ENCODE assay signal across 15 mouse cellular contexts in genomic region chr3:149043901-149044300, GRCm38 (mm10).
"Had no signal": no experiment of that assay in that cellular context is flagged by ENCODE, and none has a peak within 500 bp of the region (broad histone marks: within the 10 kb centered on the region; RNA-seq: fewer than 3 reads in every experiment).

No protein-coding gene starts in this region.

- H3K27ac ChIP-seq: kidney, embryonic 15.5 days; liver, embryonic 13.5 days; lung, embryonic 15.5 days; macrophage; midbrain, embryonic 12.5 days had no signal

- H3K4me1 ChIP-seq: liver, embryonic 13.5 days; megakaryocyte, embryonic 14.5 days had no signal

- H3K4me2 ChIP-seq: kidney, embryonic 15.5 days; liver, embryonic 13.5 days; lung, embryonic 15.5 days; midbrain, embryonic 12.5 days had no signal

- DNase-seq: left cerebral cortex, postnatal 4 days; liver, embryonic 13.5 days; liver, postnatal 0 days; lung, postnatal 14 days; right cerebral cortex, postnatal 4 days; spleen, adult 18-20 months; thymus, adult 18-20 months; thymus, postnatal 14 days had no signal

- H3K36me3 ChIP-seq: kidney, embryonic 15.5 days; liver, embryonic 13.5 days; lung, embryonic 15.5 days; midbrain, embryonic 12.5 days had no signal

- H3K27me3 ChIP-seq: kidney, embryonic 15.5 days; liver, embryonic 13.5 days; lung, embryonic 15.5 days; megakaryocyte, embryonic 14.5 days; midbrain, embryonic 12.5 days had no signal

- H3K9me3 ChIP-seq: kidney, embryonic 15.5 days; liver, embryonic 13.5 days; lung, embryonic 15.5 days; megakaryocyte, embryonic 14.5 days; midbrain, embryonic 12.5 days had no signal

- H3K9ac ChIP-seq: kidney, embryonic 15.5 days; liver, embryonic 13.5 days; liver, postnatal 0 days; lung, embryonic 15.5 days; midbrain, embryonic 12.5 days had no signal

- ATAC-seq: intestine, embryonic 16.5 days; liver, postnatal 0 days; midbrain, embryonic 16.5 days had no signal

- H3K4me3 ChIP-seq: kidney, embryonic 15.5 days; liver, embryonic 13.5 days; lung, embryonic 15.5 days; megakaryocyte, embryonic 14.5 days; midbrain, embryonic 12.5 days had no signal
